Mouse (Mus musculus) liver, embryonic 14.5 days (tissue): Measurements from ENCODE around the gene Lmna. TPM values are rescaled to one million over a fixed set of nuclear protein-coding genes. Genes with fewer than 3 reads are reported as not detected.

Experiments
- ATAC-seq: fragments of 200-750 bp; cut with Nextera tagmentation; 2 replicates; pipeline ENCODE4 v1.8.0; 2017; ENCODE audit warnings: moderate number of reproducible peaks, mild to moderate bottlenecking, moderate library complexity; ENCODE audit not compliant: insufficient read depth
- DNase-seq, 3 experiments: peaks; one replicate each; pipeline ENCODE4 v3.0.0-alpha.2; 2012 to 2013; ENCODE audit warnings: low read depth in 3 of 3, low spot score in 3 of 3
- H3K27ac ChIP-seq: fragments of 300-500 bp; sonication (generic); 2 replicates; pipeline ENCODE4 v1.5.1; 2014; ENCODE audit warnings: moderate library complexity, mild to moderate bottlenecking, control low read depth, inconsistent platforms
- H3K27me3 ChIP-seq: fragments of 300-500 bp; sonication (generic); 2 replicates; pipeline ENCODE4 v1.6.1; 2014; ENCODE audit warnings: mild to moderate bottlenecking, low read length, moderate library complexity; ENCODE audit not compliant: control insufficient read depth, insufficient read depth
- H3K36me3 ChIP-seq: fragments of 300-500 bp; sonication (generic); replicated peaks from 2 replicates; pipeline ENCODE4 v1.6.1; 2014; ENCODE audit warnings: low read depth; ENCODE audit not compliant: control insufficient read depth, insufficient read depth
- H3K4me1 ChIP-seq, 2 experiments: fragments of 200-500 bp in 1 of 2; fragments of 300-500 bp in 1 of 2; sonication (generic) in 1 of 2; replicated peaks; 2 replicates each; pipeline ENCODE4 v1.6.1; 2012 to 2014; ENCODE audit warnings: antibody characterized with exemption in 1 of 2, inconsistent platforms in 1 of 2, low read length in 1 of 2; ENCODE audit not compliant: control insufficient read depth in 2 of 2, insufficient read depth in 2 of 2
- H3K4me2 ChIP-seq: fragments of 300-500 bp; sonication (generic); 2 replicates; pipeline ENCODE4 v1.6.1; 2014; ENCODE audit warnings: low read depth, mild to moderate bottlenecking, control low read depth, moderate library complexity
- H3K4me3 ChIP-seq, 2 experiments: fragments of 200-500 bp in 1 of 2; fragments of 300-500 bp in 1 of 2; sonication (generic) in 1 of 2; 2 replicates each; pipeline ENCODE4 v1.5.1; 2012 to 2014; ENCODE audit warnings: low read depth in 2 of 2, low read length in 2 of 2, mild to moderate bottlenecking in 2 of 2, control low read depth in 1 of 2, inconsistent platforms in 1 of 2, moderate library complexity in 1 of 2; ENCODE audit not compliant: insufficient read depth in 1 of 2
- H3K9ac ChIP-seq: fragments of 300-500 bp; sonication (generic); replicated peaks from 2 replicates; pipeline ENCODE4 v1.6.1; 2014; ENCODE audit warnings: mild to moderate bottlenecking, control low read depth, moderate library complexity
- H3K9me3 ChIP-seq: fragments of 300-500 bp; sonication (generic); 2 replicates; pipeline ENCODE4 v1.6.1; 2016; ENCODE audit warnings: low read length, mixed read lengths; ENCODE audit not compliant: control insufficient read depth
- CTCF ChIP-seq: IDR thresholded peaks from 2 replicates; pipeline ENCODE4 v1.5.1; 2016; ENCODE audit warnings: antibody characterized with exemption, low read depth, control low read depth
- EP300 ChIP-seq: IDR thresholded peaks from 2 replicates; pipeline ENCODE4 v1.6.1; 2016; ENCODE audit warnings: antibody characterized with exemption, low read depth
- WGBS: fragments of 180-500 bp; shearing (Covaris S2); extraction: QIAGEN DNeasy Blood & Tissue Kit; methylation state at CpG from one replicate; pipeline ENCODE4 v1.1.7; 2014; ENCODE audit not compliant: insufficient replicate concordance; 5-methylcytosine and 5-hydroxymethylcytosine counted together
- polyA plus RNA-seq, 2 experiments: library from polyadenylated mRNA; depleted of rRNA in 1 of 2; stranded (reverse) in 1 of 2; unstranded in 1 of 2; fragments of >200 nt; fragmentation: Nextera tagmentation in 1 of 2; extraction: Ambion mirVana in 1 of 2; gene quantifications; 2 replicates each; pipeline versions ENCODE4 v1.2.1 to v1.2.3; 2012 to 2014

The Lmna gene
- polyA plus RNA-seq, 2 experiments: 58.7 to 115 TPM

- no peak for TF ChIP-seq EP300
- no peak for TF ChIP-seq CTCF
- H3K9ac ChIP-seq: peak overlapping the region; percentile 94
- H3K4me2 ChIP-seq: peak overlapping the region; percentile 77
- WGBS: 21% methylated on average over 6 of the region's 6 CpGs
- H3K36me3 ChIP-seq: peaks cover 24% of the 10 kb centered on the region
- peaks cover 42% of the 10 kb centered on the region in 2 experiments for H3K4me1 ChIP-seq
- peak overlapping the region; percentile 83 for H3K27ac ChIP-seq
- ATAC-seq (peak; percentile 44), DNase-seq (no peak)
- H3K9me3 ChIP-seq: no peaks in the 10 kb centered on the region
- H3K4me3 ChIP-seq: peak overlapping the region; percentile 67 to 92
- no peaks in the 10 kb centered on the region for H3K27me3 ChIP-seq
Measured at GRCm38 (mm10) chr3:88501366-88502030, 8.3 kb downstream of the Lmna start.

DNA sequence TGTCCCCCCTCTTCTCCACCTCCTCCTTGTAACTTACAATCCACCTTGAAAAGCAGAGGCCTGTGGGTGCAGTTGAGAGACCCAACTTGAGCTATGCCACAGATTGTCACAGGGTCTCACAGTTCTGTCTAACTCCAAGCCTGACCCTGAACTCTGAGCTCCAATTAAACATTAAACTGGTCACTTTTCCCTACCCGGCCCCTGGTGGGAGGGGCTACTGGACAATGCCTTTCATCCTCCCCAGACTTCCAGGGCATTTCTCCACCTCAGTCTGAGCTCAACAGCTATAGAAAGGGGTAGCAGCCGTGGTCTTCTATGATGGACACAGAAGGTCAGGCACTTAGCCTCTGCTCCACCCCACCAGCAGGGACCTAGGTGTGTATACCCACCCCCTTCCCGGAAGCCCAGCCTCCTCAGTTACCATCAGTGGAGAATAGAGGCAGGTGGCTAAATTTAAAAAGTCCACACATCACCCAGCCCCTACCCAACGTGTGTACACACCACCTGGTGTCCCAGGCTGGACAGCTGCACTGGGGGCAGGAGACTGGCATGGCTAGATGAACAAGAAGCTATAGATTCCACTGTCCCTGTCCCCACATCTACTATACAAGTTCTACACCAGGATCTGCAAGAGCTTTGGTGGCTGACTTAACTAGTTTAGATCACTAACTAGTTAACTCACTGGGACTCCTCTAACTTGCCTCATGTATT is 8.9 kb downstream of the Lmna start:
- H3K36me3 ChIP-seq: peaks cover 29% of the 10 kb centered on the region
- WGBS: 45% methylated on average over 4 of the region's 4 CpGs
- ATAC-seq (no peak), DNase-seq (no peak)
- no peaks in the 10 kb centered on the region for H3K27me3 ChIP-seq
- H3K9ac ChIP-seq: peak overlapping the region; percentile 94
- H3K9me3 ChIP-seq: no peaks in the 10 kb centered on the region
- H3K27ac ChIP-seq: peak overlapping the region; percentile 83
- peak overlapping the region; percentile 67 to 92 for H3K4me3 ChIP-seq
- H3K4me1 ChIP-seq: peaks cover 49% of the 10 kb centered on the region in 2 experiments
- peak overlapping the region; percentile 77 for H3K4me2 ChIP-seq
- no peak for TF ChIP-seq CTCF
- no peak for TF ChIP-seq EP300

DNA sequence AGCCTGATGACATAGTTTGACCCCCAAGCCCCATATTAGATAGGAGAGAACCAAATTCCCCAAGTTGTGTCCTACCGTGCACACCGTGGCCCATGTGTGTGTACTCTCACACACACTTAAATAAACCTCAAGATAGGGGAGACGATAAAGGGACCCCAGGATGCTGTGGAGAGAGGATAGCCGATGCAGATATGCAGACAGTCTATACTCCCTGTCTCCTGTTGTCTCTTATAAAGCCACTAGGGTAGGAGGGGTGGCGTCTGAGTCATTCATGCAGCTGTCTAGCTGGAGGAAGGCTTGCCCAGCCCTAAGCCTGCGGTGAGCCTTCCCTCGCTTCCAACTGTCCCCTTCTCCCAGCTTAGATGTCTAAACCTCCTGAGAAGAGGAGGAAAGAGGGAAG is 9.7 kb downstream of the Lmna start:
- Histone ChIP-seq H3K9me3 (no peaks in the 10 kb centered on the region), H3K36me3 (peaks cover 32% of the 10 kb centered on the region), H3K27me3 (no peaks in the 10 kb centered on the region), H3K4me1 (peaks cover 56% of the 10 kb centered on the region in 2 experiments), H3K4me3 (peak overlapping the region; percentile 67 to 92), H3K9ac (peak overlapping the region; percentile 94), H3K27ac (peak overlapping the region; percentile 83), H3K4me2 (peak overlapping the region; percentile 77)
- ATAC-seq: no peak
- TF ChIP-seq EP300 (no peak), CTCF (peak; percentile 40; the same call in 1 of the 2 replicates)
- 41% methylated on average over 7 of the region's 7 CpGs for WGBS
- DNase-seq: no peak

DNA sequence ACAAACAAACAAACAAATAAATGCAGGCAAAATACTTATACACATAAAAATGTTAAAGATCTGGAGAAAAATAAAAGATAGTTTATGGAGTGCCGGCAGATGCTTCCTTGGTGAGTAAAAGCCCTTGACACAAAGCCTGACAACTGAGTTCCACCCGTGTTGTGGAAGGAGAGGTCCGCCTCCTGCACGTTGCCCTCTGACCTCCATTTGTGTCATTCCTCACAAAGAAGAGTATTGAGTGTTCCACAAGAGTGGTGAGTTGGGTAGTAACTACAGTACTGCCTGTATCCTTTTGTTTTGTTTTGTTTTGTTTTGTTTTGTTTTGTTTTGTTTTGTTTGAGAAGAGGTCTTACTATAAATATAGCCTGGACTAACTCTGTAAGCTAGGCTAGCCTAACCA is 10.2 kb downstream of the Lmna start:
- no peak for TF ChIP-seq EP300
- TF ChIP-seq CTCF: no peak
- peaks cover 32% of the 10 kb centered on the region for H3K36me3 ChIP-seq
- 75% methylated on average over 4 of the region's 4 CpGs for WGBS
- H3K4me1 ChIP-seq: peaks cover 61% of the 10 kb centered on the region in 2 experiments
- H3K27ac ChIP-seq: peak overlapping the region; percentile 83
- peak overlapping the region; percentile 77 for H3K4me2 ChIP-seq
- no peaks in the 10 kb centered on the region for H3K27me3 ChIP-seq
- no peak overlapping the region; the same call in 1 of the 2 replicates for H3K9ac ChIP-seq
- DNase-seq: no peak
- no peaks in the 10 kb centered on the region for H3K9me3 ChIP-seq
- ATAC-seq: no peak
- H3K4me3 ChIP-seq: no peak overlapping the region
